Mouse (Mus musculus): ENCODE results near the gene Fras1. TPM values are rescaled to one million over a fixed set of nuclear protein-coding genes. Genes with fewer than 3 reads are reported as not detected.

The Fras1 gene
- total RNA-seq, 2 experiments from 2014 or later, result 10.9 to 14.3 TPM

- DNase-seq (ENCODE audit: extremely low spot score in 1 of 2, low spot score in 1 of 2), result no peak
Observed at GRCm38 (mm10) chr5:96554940-96555679, 181.4 kb downstream of the Fras1 start.

- DNase-seq (ENCODE audit: extremely low spot score in 1 of 2, low spot score in 1 of 2), result no peak
Observed at GRCm38 (mm10) chr5:96558049-96558804, 184.5 kb downstream of the Fras1 start.

- DNase-seq (ENCODE audit: extremely low spot score in 1 of 2, low spot score in 1 of 2), result no peak
Observed at GRCm38 (mm10) chr5:96574586-96574985, 200.8 kb downstream of the Fras1 start.

- DNase-seq (ENCODE audit: extremely low spot score in 1 of 2, low spot score in 1 of 2), result no peak
Observed at GRCm38 (mm10) chr5:96578705-96579104, 204.9 kb downstream of the Fras1 start.

- no peak for DNase-seq (ENCODE audit: extremely low spot score in 1 of 2, low spot score in 1 of 2)
Observed at GRCm38 (mm10) chr5:96579938-96580337, 206.2 kb downstream of the Fras1 start.

- DNase-seq (ENCODE audit: extremely low spot score in 1 of 2, low spot score in 1 of 2), result no peak
Observed at GRCm38 (mm10) chr5:96584730-96585129, 211.0 kb downstream of the Fras1 start.

- DNase-seq (ENCODE audit: extremely low spot score in 1 of 2, low spot score in 1 of 2), result no peak
Observed at GRCm38 (mm10) chr5:96590621-96591020, 216.9 kb downstream of the Fras1 start.

GRCm38 (mm10) chr5:96595793-96596192, 222.0 kb downstream of the Fras1 start:
- no peak for DNase-seq (ENCODE audit: extremely low spot score in 1 of 2, low spot score in 1 of 2)

- no peak for DNase-seq (ENCODE audit: extremely low spot score in 1 of 2, low spot score in 1 of 2)
Observed at GRCm38 (mm10) chr5:96603974-96604769, 230.4 kb downstream of the Fras1 start.

GRCm38 (mm10) chr5:96608036-96608435, 234.3 kb downstream of the Fras1 start:
- DNase-seq (ENCODE audit: extremely low spot score in 1 of 2, low spot score in 1 of 2), result no peak

- no peak for DNase-seq (ENCODE audit: extremely low spot score in 1 of 2, low spot score in 1 of 2)
Observed at GRCm38 (mm10) chr5:96608581-96609280, 235.0 kb downstream of the Fras1 start.

- DNase-seq (ENCODE audit: extremely low spot score in 1 of 2, low spot score in 1 of 2), result no peak
Observed at GRCm38 (mm10) chr5:96612077-96612476, 238.3 kb downstream of the Fras1 start.

- no peak for DNase-seq (ENCODE audit: extremely low spot score in 1 of 2, low spot score in 1 of 2)
Observed at GRCm38 (mm10) chr5:96616954-96617646, 243.3 kb downstream of the Fras1 start.

GRCm38 (mm10) chr5:96618008-96618407, 244.3 kb downstream of the Fras1 start:
- no peak for DNase-seq (ENCODE audit: extremely low spot score in 1 of 2, low spot score in 1 of 2)

- no peak for DNase-seq (ENCODE audit: extremely low spot score in 1 of 2, low spot score in 1 of 2)
Observed at GRCm38 (mm10) chr5:96620209-96620608, 246.5 kb downstream of the Fras1 start.

- no peak for DNase-seq (ENCODE audit: extremely low spot score in 1 of 2, low spot score in 1 of 2)
Observed at GRCm38 (mm10) chr5:96620618-96621017, 246.9 kb downstream of the Fras1 start.

GRCm38 (mm10) chr5:96622604-96623352, 249.0 kb downstream of the Fras1 start:
- DNase-seq (ENCODE audit: extremely low spot score in 1 of 2, low spot score in 1 of 2), result no peak

GRCm38 (mm10) chr5:96629851-96630250, 256.1 kb downstream of the Fras1 start:
- no peak for DNase-seq (ENCODE audit: extremely low spot score in 1 of 2, low spot score in 1 of 2)
